9 mouse cellular contexts compared by ENCODE assay signal in genomic region chr8:120493508-120494464, GRCm38 (mm10).
A peak's percentile ranks its signal among the peaks of the same experiment; 100 is the strongest.
DNase-seq lines count a peak whose midpoint lies in the region; ATAC-seq and TF ChIP-seq lines count a peak whose summit lies in the region.
"Had no signal": no experiment of that assay in that cellular context is flagged by ENCODE, and none has a peak within 500 bp of the region (broad histone marks: within the 10 kb centered on the region; RNA-seq: fewer than 3 reads in every experiment).

No protein-coding gene starts in this region.

- H3K36me3 ChIP-seq in heart, embryonic 15.5 days, result no peaks in the 10 kb centered on the region
- H3K36me3 ChIP-seq in MEL (ENCODE audit: control insufficient read depth in 1 of 2, insufficient read depth in 2 of 2, low read length in 2 of 2), result peaks cover 0 to 42% of the 10 kb centered on the region in 2 experiments; a peak in 3 of 4 replicates
- no peaks in the 10 kb centered on the region for H3K36me3 ChIP-seq in hindbrain, embryonic 10.5 days
- H3K36me3 ChIP-seq in midbrain, embryonic 10.5 days, result no peaks in the 10 kb centered on the region

- no peak for DNase-seq in heart, adult 8-10 months (ENCODE audit: low spot score)
- peak; percentile 54 for DNase-seq in MEL (ENCODE audit: low read depth, low spot score)
- DNase-seq in hindbrain, embryonic 10.5 days (ENCODE audit: low spot score), result no peak
- no peak for DNase-seq in midbrain, embryonic 10.5 days (ENCODE audit: low spot score)
- DNase-seq in cerebellum, postnatal 10 days, result no peak
- no peak for DNase-seq in spleen, postnatal 14 days (ENCODE audit: low spot score in 2 of 2)

- WGBS in heart, embryonic 15.5 days, result 57% methylated on average over 16 of the region's 16 CpGs
- 70% methylated on average over 16 of the region's 16 CpGs for WGBS in hindbrain, embryonic 10.5 days
- 72% methylated on average over 16 of the region's 16 CpGs for WGBS in midbrain, embryonic 10.5 days

- no peak for TF ChIP-seq CTCF in MEL (IDR thresholded peaks at IDR 0.05 in 2 of 3, conservative IDR thresholded peaks at IDR 0.05 in 1 of 3; ENCODE audit: control insufficient read depth in 1 of 3, insufficient read depth in 1 of 3, low read depth in 2 of 3, low read length in 3 of 3, poor library complexity in 1 of 3, severe bottlenecking in 1 of 3)

- ATAC-seq in heart, embryonic 15.5 days (replicated peaks; ENCODE audit: insufficient number of reproducible peaks, insufficient read depth, low FRiP score, low read depth), result no peak
- no peak for ATAC-seq in activated CD4-positive, CD25-positive, alpha-beta regulatory T cell, adult 4 months
- ATAC-seq: inflammation-experienced regulatory T-cells, adult 6 months had no signal

- H3K4me3 ChIP-seq in heart, embryonic 15.5 days, result no peak overlapping the region
- peak overlapping the region; percentile 85 to 93 for H3K4me3 ChIP-seq in MEL (ENCODE audit: control insufficient read depth in 1 of 2, insufficient read depth in 1 of 2, low read depth in 2 of 2, low read length in 2 of 2)
- peak overlapping the region; percentile 96 for H3K4me3 ChIP-seq in hindbrain, embryonic 10.5 days
- peak overlapping the region; percentile 74 for H3K4me3 ChIP-seq in midbrain, embryonic 10.5 days

- no peak for TF ChIP-seq RAD21 in MEL (IDR thresholded peaks at IDR 0.05; ENCODE audit: low read depth, low read length)

- peak overlapping the region; percentile 44; the same call in 1 of the 2 replicates for H3K4me2 ChIP-seq in heart, embryonic 15.5 days

- no peak overlapping the region for H3K9ac ChIP-seq in heart, embryonic 15.5 days
- H3K9ac ChIP-seq in MEL (ENCODE audit: control insufficient read depth, low read depth, low read length, poor library complexity, severe bottlenecking), result peak overlapping the region; percentile 89

- TF ChIP-seq EP300 in MEL (IDR thresholded peaks at IDR 0.05; ENCODE audit: low read depth in 1 of 2, low read length in 2 of 2), result 0 out of 4 replicates have a peak, but pooled peaks of 1 of the 2 experiments have one; percentile 6

- H3K79me2 ChIP-seq in MEL (ENCODE audit: control insufficient read depth, insufficient read depth, low read length, poor library complexity), result peaks cover 100% of the 10 kb centered on the region

- peaks cover 93% of the 10 kb centered on the region for H3K4me1 ChIP-seq in heart, embryonic 15.5 days (replicated peaks)
- peaks cover 15 to 55% of the 10 kb centered on the region in 2 experiments; a peak in 3 of 4 replicates for H3K4me1 ChIP-seq in MEL (ENCODE audit: control insufficient read depth in 1 of 2, insufficient read depth in 2 of 2, low read length in 2 of 2)
- peaks cover 96% of the 10 kb centered on the region for H3K4me1 ChIP-seq in hindbrain, embryonic 10.5 days (replicated peaks)
- H3K4me1 ChIP-seq in midbrain, embryonic 10.5 days, result peaks cover 97% of the 10 kb centered on the region

- H3K27ac ChIP-seq in heart, embryonic 15.5 days, result peak overlapping the region; percentile 72; the same call in 1 of the 2 replicates
- H3K27ac ChIP-seq in MEL (ENCODE audit: control insufficient read depth, low read depth, low read length), result peak overlapping the region; percentile 51
- peak overlapping the region; percentile 71 for H3K27ac ChIP-seq in hindbrain, embryonic 10.5 days
- H3K27ac ChIP-seq in midbrain, embryonic 10.5 days (replicated peaks), result peak overlapping the region; percentile 49

- no peaks in the 10 kb centered on the region for H3K9me3 ChIP-seq in heart, embryonic 15.5 days (replicated peaks)
- H3K9me3 ChIP-seq in MEL (replicated peaks; ENCODE audit: insufficient read depth, low read length), result no peaks in the 10 kb centered on the region
- H3K9me3 ChIP-seq in hindbrain, embryonic 10.5 days, result no peaks in the 10 kb centered on the region
- 0 out of 2 replicates have a peak, but pooled peaks cover 4% of the 10 kb centered on the region for H3K9me3 ChIP-seq in midbrain, embryonic 10.5 days (replicated peaks)

- H3K27me3 ChIP-seq in heart, embryonic 15.5 days, result no peaks in the 10 kb centered on the region
- no peaks in the 10 kb centered on the region for H3K27me3 ChIP-seq in MEL (ENCODE audit: control insufficient read depth in 1 of 2, insufficient read depth in 2 of 2, low read length in 2 of 2)
- H3K27me3 ChIP-seq in hindbrain, embryonic 10.5 days (ENCODE audit: insufficient read depth, poor library complexity, severe bottlenecking), result peaks cover 59% of the 10 kb centered on the region
- H3K27me3 ChIP-seq in midbrain, embryonic 10.5 days (ENCODE audit: low read depth, poor library complexity, severe bottlenecking), result peaks cover 76% of the 10 kb centered on the region

- no peak; a peak in 1 of 4 replicates for TF ChIP-seq POLR2A in MEL (IDR thresholded peaks at IDR 0.05; ENCODE audit: control insufficient read depth in 1 of 2, insufficient read depth in 1 of 2, low read depth in 1 of 2, low read length in 2 of 2, poor library complexity in 1 of 2)

TF ChIP-seq in MEL, 35 proteins besides CTCF, POLR2A, EP300 and RAD21:
- TF ChIP-seq ZNF384 (IDR thresholded peaks at IDR 0.05; ENCODE audit: low read depth, low read length) (0 out of 2 replicates have a peak, but pooled peaks have one; percentile 14), SIN3A (IDR thresholded peaks at IDR 0.05; ENCODE audit: low read length) (peak; percentile 42), USF1 (IDR thresholded peaks at IDR 0.05; ENCODE audit: low read depth, low read length) (0 out of 2 replicates have a peak, but pooled peaks have one; percentile 9), MAZ (IDR thresholded peaks at IDR 0.05; ENCODE audit: low read depth, low read length) (0 out of 2 replicates have a peak, but pooled peaks have one; percentile 11), MYB (IDR thresholded peaks at IDR 0.05; ENCODE audit: low read depth, low read length) (no peak), MYC (IDR thresholded peaks at IDR 0.05; ENCODE audit: low read depth, low read length) (no peak), TCF12 (IDR thresholded peaks at IDR 0.05; ENCODE audit: low read depth, low read length) (no peak), ZC3H11A (IDR thresholded peaks at IDR 0.05; ENCODE audit: low read depth, low read length) (no peak), USF2 (IDR thresholded peaks at IDR 0.05; ENCODE audit: borderline replicate concordance in 1 of 2, insufficient read depth in 1 of 2, low read depth in 1 of 2, low read length in 2 of 2) (no peak), ETS1 (IDR thresholded peaks at IDR 0.05; ENCODE audit: low read depth, low read length) (no peak), ZMIZ1 (IDR thresholded peaks at IDR 0.05; ENCODE audit: low read depth, low read length) (no peak)
